Mouse (Mus musculus) right cerebral cortex, postnatal 14 days (tissue): ENCODE data around the gene Nupl2.

Experiments used
- DNase-seq: peaks from one replicate; pipeline ENCODE4 v3.0.0; 2022

Nupl2 gene

GRCm38 (mm10) chr5:24213861-24214546 lies 49.2 kb downstream of the Nupl2 start:
- DNase-seq: no peak

GRCm38 (mm10) chr5:24214547-24214878 lies 49.8 kb downstream of the Nupl2 start:
- no peak for DNase-seq

GRCm38 (mm10) chr5:24214900-24215299 lies 50.1 kb downstream of the Nupl2 start:
- DNase-seq: no peak
